ENCODE assay signal across 23 mouse cellular contexts in genomic region chr9:92890063-92890462, GRCm38 (mm10).
A peak's percentile ranks its signal among the peaks of the same experiment; 100 is the strongest.
DNase-seq lines count a peak whose midpoint lies in the region; ATAC-seq and TF ChIP-seq lines count a peak whose summit lies in the region.
"Had no signal": no experiment of that assay in that cellular context is flagged by ENCODE, and none has a peak within 500 bp of the region (broad histone marks: within the 10 kb centered on the region; RNA-seq: fewer than 3 reads in every experiment).

No protein-coding gene starts in this region.

- H3K4me1 ChIP-seq in forebrain, embryonic 14.5 days (ENCODE audit: control insufficient read depth, insufficient read depth, low read length), result no peaks in the 10 kb centered on the region
- no peaks in the 10 kb centered on the region for H3K4me1 ChIP-seq in forebrain, embryonic 10.5 days
- no peaks in the 10 kb centered on the region for H3K4me1 ChIP-seq in hindbrain, postnatal 0 days (ENCODE audit: insufficient read depth, low read length)
- no peaks in the 10 kb centered on the region for H3K4me1 ChIP-seq in hindbrain, embryonic 11.5 days (replicated peaks; ENCODE audit: control insufficient read depth, insufficient read depth, low read length)
- H3K4me1 ChIP-seq: embryonic facial prominence, embryonic 12.5 days; forebrain, embryonic 12.5 days; heart, embryonic 10.5 days had no signal

- peak; percentile 46 for DNase-seq in forebrain, embryonic 14.5 days (ENCODE audit: low spot score)
- DNase-seq in forebrain, embryonic 10.5 days (ENCODE audit: extremely low spot score, low spot score), result no peak
- DNase-seq in hindbrain, postnatal 0 days (ENCODE audit: low spot score), result peak; percentile 48
- DNase-seq in hindbrain, embryonic 11.5 days (ENCODE audit: low spot score), result no peak
- DNase-seq in left cerebral cortex, adult 2 months (ENCODE audit: extremely low spot score in 1 of 2, low spot score in 2 of 2), result no peak
- no peak for DNase-seq in left cerebral cortex, postnatal 25 days (ENCODE audit: low spot score in 2 of 2)
- peak; percentile 8 for DNase-seq in retina, embryonic 14.5 days (ENCODE audit: low spot score)
- DNase-seq in retina, postnatal 1 day, result no peak
- DNase-seq: adrenal gland, adult 8-10 months; adrenal gland, postnatal 36 days; B cell, adult 2 months; cerebellum, adult 11 months; cerebellum, adult 8-10 months; cerebellum, postnatal 14 days; gastrocnemius, postnatal 36 days; heart, adult 11 months; heart, postnatal 10 days had no signal

- intact Hi-C loops in left cerebral cortex, adult 2 months (cut with DNase I), result no loop called here
- intact Hi-C loops in left cerebral cortex, postnatal 25 days (cut with DNase I), result loop anchor here (10.0 kb wide), 1 partner anchor 1725 kb away; no protein-coding TSS in a partner anchor

- H3K4me2 ChIP-seq in forebrain, embryonic 14.5 days (ENCODE audit: low read length), result no peak overlapping the region
- H3K4me2 ChIP-seq in hindbrain, postnatal 0 days (ENCODE audit: low read depth, low read length), result no peak overlapping the region
- H3K4me2 ChIP-seq in hindbrain, embryonic 11.5 days (replicated peaks; ENCODE audit: low read depth, low read length), result no peak overlapping the region
- H3K4me2 ChIP-seq: embryonic facial prominence, embryonic 12.5 days; forebrain, embryonic 12.5 days had no signal

- no peak overlapping the region for H3K9ac ChIP-seq in forebrain, embryonic 14.5 days (ENCODE audit: low read length)
- no peak overlapping the region for H3K9ac ChIP-seq in hindbrain, postnatal 0 days (replicated peaks; ENCODE audit: low read length)
- H3K9ac ChIP-seq in hindbrain, embryonic 11.5 days (ENCODE audit: low read depth, low read length), result no peak overlapping the region
- H3K9ac ChIP-seq: embryonic facial prominence, embryonic 12.5 days; forebrain, embryonic 12.5 days had no signal

- TF ChIP-seq CTCF in hindbrain, postnatal 0 days (IDR thresholded peaks at IDR 0.05; ENCODE audit: low read depth), result 0 out of 2 replicates have a peak, but pooled peaks have one; percentile 10
- TF ChIP-seq CTCF in left cerebral cortex, adult 2 months (IDR thresholded peaks at IDR 0.05), result peak; percentile 48

- no peak overlapping the region for H3K27ac ChIP-seq in forebrain, embryonic 14.5 days (ENCODE audit: low read depth, low read length)
- no peak overlapping the region for H3K27ac ChIP-seq in forebrain, embryonic 10.5 days
- no peak overlapping the region for H3K27ac ChIP-seq in hindbrain, postnatal 0 days
- no peak overlapping the region for H3K27ac ChIP-seq in hindbrain, embryonic 11.5 days (ENCODE audit: low read depth, low read length)
- H3K27ac ChIP-seq in left cerebral cortex, adult 2 months, result no peak overlapping the region
- H3K27ac ChIP-seq: embryonic facial prominence, embryonic 12.5 days; forebrain, embryonic 12.5 days; heart, embryonic 10.5 days had no signal

- H3K36me3 ChIP-seq in forebrain, embryonic 14.5 days (ENCODE audit: control insufficient read depth, insufficient read depth, low read length), result no peaks in the 10 kb centered on the region
- no peaks in the 10 kb centered on the region for H3K36me3 ChIP-seq in forebrain, embryonic 10.5 days (replicated peaks)
- H3K36me3 ChIP-seq in hindbrain, postnatal 0 days (ENCODE audit: insufficient read depth, low read length), result no peaks in the 10 kb centered on the region
- H3K36me3 ChIP-seq in hindbrain, embryonic 11.5 days (ENCODE audit: control insufficient read depth, insufficient read depth, low read length), result no peaks in the 10 kb centered on the region
- H3K36me3 ChIP-seq: embryonic facial prominence, embryonic 12.5 days; forebrain, embryonic 12.5 days; G1E; heart, embryonic 10.5 days had no signal

- no peak overlapping the region for H3K4me3 ChIP-seq in forebrain, embryonic 14.5 days (ENCODE audit: low read depth, low read length)
- no peak overlapping the region for H3K4me3 ChIP-seq in forebrain, embryonic 10.5 days
- no peak overlapping the region for H3K4me3 ChIP-seq in hindbrain, postnatal 0 days (ENCODE audit: low read length)
- H3K4me3 ChIP-seq in hindbrain, embryonic 11.5 days (ENCODE audit: low read depth, low read length), result no peak overlapping the region
- no peak overlapping the region for H3K4me3 ChIP-seq in left cerebral cortex, adult 2 months
- H3K4me3 ChIP-seq: embryonic facial prominence, embryonic 12.5 days; forebrain, embryonic 12.5 days; heart, embryonic 10.5 days had no signal

- no peak for ATAC-seq in forebrain, embryonic 14.5 days
- ATAC-seq in hindbrain, postnatal 0 days, result no peak
- no peak for ATAC-seq in hindbrain, embryonic 11.5 days (ENCODE audit: low FRiP score)
- ATAC-seq: CD4-positive, CD25-positive, alpha-beta regulatory T cell, adult 4 months; hindbrain, embryonic 16.5 days had no signal

- no peaks in the 10 kb centered on the region for H3K27me3 ChIP-seq in forebrain, embryonic 14.5 days (replicated peaks; ENCODE audit: control insufficient read depth, insufficient read depth, low read length)
- no peaks in the 10 kb centered on the region for H3K27me3 ChIP-seq in forebrain, embryonic 10.5 days (ENCODE audit: poor library complexity, severe bottlenecking)
- H3K27me3 ChIP-seq in hindbrain, postnatal 0 days (ENCODE audit: insufficient read depth, low read length), result no peaks in the 10 kb centered on the region
- H3K27me3 ChIP-seq in hindbrain, embryonic 11.5 days (ENCODE audit: control insufficient read depth, insufficient read depth, low read length), result no peaks in the 10 kb centered on the region
- H3K27me3 ChIP-seq: embryonic facial prominence, embryonic 12.5 days; forebrain, embryonic 12.5 days had no signal

- no peaks in the 10 kb centered on the region for H3K9me3 ChIP-seq in forebrain, embryonic 14.5 days (replicated peaks; ENCODE audit: control insufficient read depth, low read length)
- no peaks in the 10 kb centered on the region for H3K9me3 ChIP-seq in forebrain, embryonic 10.5 days
- no peaks in the 10 kb centered on the region for H3K9me3 ChIP-seq in hindbrain, postnatal 0 days (ENCODE audit: low read length)
- H3K9me3 ChIP-seq in hindbrain, embryonic 11.5 days (ENCODE audit: control insufficient read depth, low read length), result no peaks in the 10 kb centered on the region
- H3K9me3 ChIP-seq: embryonic facial prominence, embryonic 12.5 days; forebrain, embryonic 12.5 days; G1E; heart, embryonic 10.5 days had no signal

Comparison
In these comparisons a context has a peak if more than half of its experiments do, and no peak if none do; other contexts are left out.
1. DNase-seq: peak in forebrain, embryonic 14.5 days (single experiment), hindbrain, postnatal 0 days (single experiment) and retina, embryonic 14.5 days (single experiment); none in forebrain, embryonic 10.5 days (single experiment), hindbrain, embryonic 11.5 days (single experiment), left cerebral cortex, adult 2 months (0 of 2), left cerebral cortex, postnatal 25 days (0 of 2) and retina, postnatal 1 day (single experiment).